Mouse (Mus musculus): Measurements from ENCODE around the gene Cacng1. TPM values are rescaled to one million over a fixed set of nuclear protein-coding genes. Genes with fewer than 3 reads are reported as not detected.

Gene Cacng1
- not detected for total RNA-seq (2023)

GRCm38 (mm10) chr11:107716332-107716938 is at the start of gene Cacng1:
Gene Cacng1 (minus strand): TSS chr11:107716522.

Other genes with a start within 250 kb of the Cacng1 start
- 10 to 100 TPM; 26.1 to 34.2 TPM for gene Pitpnc1, start 245.8 kb downstream of the Cacng1 start, total RNA-seq (2023)
- 10 to 100 TPM; 28.2 to 28.9 TPM for gene Psmd12, start 237.0 kb downstream of the Cacng1 start, total RNA-seq (2023)
- gene Helz, start 168.6 kb downstream of the Cacng1 start, total RNA-seq (2023), result 10 to 100 TPM; 26.6 to 26.9 TPM
- gene Cacng4, start 78.0 kb upstream of the Cacng1 start, total RNA-seq (2023), result not detected
- not detected for gene Cacng5, start 198.5 kb upstream of the Cacng1 start, total RNA-seq (2023)

All from neutrophil, adult 83 days (primary cell).